Mouse (Mus musculus) lung, embryonic 16.5 days (tissue): ENCODE data around the gene Kctd10. TPM values are rescaled to one million over a fixed set of nuclear protein-coding genes. Genes with fewer than 3 reads are reported as not detected.
A peak's percentile ranks its signal among the peaks of the same experiment; 100 is the strongest.

Experiments
- ATAC-seq: fragments of 200-750 bp; cut with Nextera tagmentation; 2 replicates; pipeline ENCODE4 v1.8.0; 2017; ENCODE audit warnings: low read depth, mild to moderate bottlenecking, moderate library complexity
- H3K27ac ChIP-seq: fragments of 300-500 bp; sonication (generic); 2 replicates; pipeline ENCODE4 v1.5.1; 2014; ENCODE audit warnings: mild to moderate bottlenecking, control low read depth, low read length
- H3K27me3 ChIP-seq: fragments of 300-500 bp; sonication (generic); 2 replicates; pipeline ENCODE4 v1.6.1; 2014; ENCODE audit warnings: low read depth, low read length, mixed read lengths; ENCODE audit not compliant: control insufficient read depth, insufficient read depth
- H3K36me3 ChIP-seq: fragments of 300-500 bp; sonication (generic); 2 replicates; pipeline ENCODE4 v1.6.1; 2014; ENCODE audit warnings: low read length; ENCODE audit not compliant: control insufficient read depth, insufficient read depth
- H3K4me1 ChIP-seq: fragments of 300-500 bp; sonication (generic); replicated peaks from 2 replicates; pipeline ENCODE4 v1.6.1; 2014; ENCODE audit warnings: low read length, mixed read lengths; ENCODE audit not compliant: control insufficient read depth, insufficient read depth
- H3K4me2 ChIP-seq: fragments of 300-500 bp; sonication (generic); 2 replicates; pipeline ENCODE4 v1.6.1; 2014; ENCODE audit warnings: low read depth, low read length, control low read depth
- H3K4me3 ChIP-seq: fragments of 300-500 bp; sonication (generic); 2 replicates; pipeline ENCODE4 v1.5.1; 2014; ENCODE audit warnings: mild to moderate bottlenecking, low read length, control low read depth
- H3K9ac ChIP-seq: fragments of 300-500 bp; sonication (generic); 2 replicates; pipeline ENCODE4 v1.6.1; 2014; ENCODE audit warnings: low read length, control low read depth
- H3K9me3 ChIP-seq: fragments of 300-500 bp; sonication (generic); 2 replicates; pipeline ENCODE4 v1.6.1; 2016; ENCODE audit warnings: low read length; ENCODE audit not compliant: control insufficient read depth
- WGBS: fragments of 180-500 bp; shearing (Covaris S2); extraction: QIAGEN DNeasy Blood & Tissue Kit; methylation state at CpG from one replicate; pipeline ENCODE4 v1.1.7; 2014; 5-methylcytosine and 5-hydroxymethylcytosine counted together
- polyA plus RNA-seq: library from polyadenylated mRNA; unstranded; fragments of >200 nt; fragmentation: Nextera tagmentation; extraction: Ambion mirVana; gene quantifications from 2 replicates; pipeline ENCODE4 v1.2.1, GENCODE M21; 2015

The Kctd10 gene
- polyA plus RNA-seq, 1 experiment from 2014 or later = 200 TPM

GRCm38 (mm10) chr5:114359586-114359985 is 20.7 kb downstream of the Kctd10 start:
- Histone ChIP-seq H3K4me1 (peaks cover 25% of the 10 kb centered on the region), H3K9me3 (no peaks in the 10 kb centered on the region), H3K36me3 (peaks cover 24% of the 10 kb centered on the region), H3K4me3 (no peak overlapping the region), H3K4me2 (no peak overlapping the region), H3K27me3 (no peaks in the 10 kb centered on the region), H3K9ac (no peak overlapping the region), H3K27ac (no peak overlapping the region)
- WGBS = 68% methylated on average over 8 of the region's 8 CpGs
- no peak for ATAC-seq

- 84% methylated on average over 10 of the region's 10 CpGs for WGBS
- Histone ChIP-seq H3K9ac (no peak overlapping the region), H3K4me2 (no peak overlapping the region), H3K36me3 (peaks cover 17% of the 10 kb centered on the region), H3K4me1 (peaks cover 18% of the 10 kb centered on the region), H3K27ac (no peak overlapping the region), H3K4me3 (no peak overlapping the region), H3K27me3 (no peaks in the 10 kb centered on the region), H3K9me3 (no peaks in the 10 kb centered on the region)
- ATAC-seq = no peak
Measured at GRCm38 (mm10) chr5:114358833-114359232, 21.5 kb downstream of the Kctd10 start.

DNA sequence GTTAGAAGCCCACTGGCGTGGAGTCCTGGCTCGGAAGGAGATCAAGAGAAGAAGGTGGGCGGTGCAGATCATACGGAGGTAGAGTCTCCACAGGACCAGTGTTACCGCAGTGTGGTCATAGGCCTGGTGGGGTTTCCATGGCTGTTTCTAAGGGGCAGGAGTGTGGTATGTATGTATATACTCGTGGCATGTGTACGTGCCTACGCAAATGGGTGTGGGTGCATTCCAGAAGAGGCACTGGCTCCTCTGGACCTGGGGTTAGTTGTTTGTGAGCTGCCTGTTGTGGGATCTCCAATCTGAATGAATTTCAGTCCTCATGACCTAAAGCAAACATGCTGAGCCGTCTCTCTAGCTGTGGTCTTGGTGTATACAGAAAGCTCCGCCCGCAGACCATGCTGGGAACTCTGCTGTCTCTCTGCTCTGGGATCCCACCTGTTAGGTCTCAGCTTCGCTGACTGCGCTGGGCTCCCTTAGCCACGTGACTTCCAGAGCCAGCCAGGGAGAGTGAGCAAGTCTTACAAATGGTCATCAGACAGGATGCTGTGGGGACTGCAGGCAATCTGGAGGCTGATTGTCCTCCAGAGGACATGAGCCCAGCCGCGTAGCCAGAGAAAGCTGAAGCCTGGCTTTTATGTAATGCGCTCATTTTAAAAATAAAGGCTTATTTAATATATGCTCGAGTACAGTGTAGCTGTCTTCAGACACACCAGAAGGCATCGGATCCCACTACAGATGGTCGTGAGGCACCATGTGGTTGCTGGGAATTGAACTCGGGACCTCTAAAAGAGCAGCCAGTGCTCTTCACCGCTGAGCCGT is 23.2 kb downstream of the Kctd10 start:
- WGBS = 35% methylated on average over 23 of the region's 23 CpGs
- Histone ChIP-seq H3K4me1 (peaks cover 14% of the 10 kb centered on the region), H3K4me2 (peak overlapping the region; percentile 37), H3K9ac (peak overlapping the region; percentile 41), H3K9me3 (no peaks in the 10 kb centered on the region), H3K27ac (peak overlapping the region; percentile 98), H3K36me3 (peaks cover 3% of the 10 kb centered on the region), H3K27me3 (no peaks in the 10 kb centered on the region), H3K4me3 (peak overlapping the region; percentile 28)
- ATAC-seq = peak; percentile 83

DNA sequence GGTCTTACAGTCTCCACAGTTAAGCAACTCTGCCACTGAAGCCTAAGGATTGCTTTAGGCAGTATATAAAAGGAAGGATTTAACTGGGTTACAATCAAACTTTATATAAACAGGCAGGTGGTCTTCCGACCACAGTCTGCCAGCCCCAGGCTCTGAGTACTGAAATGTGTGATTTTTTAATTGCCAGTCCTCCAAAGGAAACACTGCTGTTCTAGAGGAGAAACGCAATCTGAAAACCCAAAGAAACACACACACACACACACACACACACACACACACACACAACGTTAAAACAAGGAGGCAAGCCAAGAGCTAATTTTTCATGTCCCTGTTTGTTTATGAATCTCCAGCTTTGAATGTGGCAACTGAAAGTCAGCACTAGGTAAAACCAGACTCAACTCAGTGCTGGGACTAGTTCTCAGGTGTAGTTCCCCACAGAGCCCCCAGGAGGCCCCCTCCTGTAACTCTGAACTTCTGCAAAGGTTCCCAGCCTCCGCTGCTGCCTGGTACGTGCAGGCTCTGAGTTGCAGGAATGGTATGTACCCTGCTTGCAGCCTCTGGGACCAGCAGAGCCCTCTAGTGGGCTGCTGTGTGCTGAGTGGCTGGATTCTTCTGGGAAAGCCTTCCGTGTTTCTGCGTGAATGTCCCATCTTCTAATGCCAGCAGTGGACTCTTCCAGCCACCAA is 23.9 kb downstream of the Kctd10 start:
- Histone ChIP-seq H3K4me1 (peaks cover 14% of the 10 kb centered on the region), H3K4me3 (peak overlapping the region; percentile 28), H3K9me3 (no peaks in the 10 kb centered on the region)

DNA sequence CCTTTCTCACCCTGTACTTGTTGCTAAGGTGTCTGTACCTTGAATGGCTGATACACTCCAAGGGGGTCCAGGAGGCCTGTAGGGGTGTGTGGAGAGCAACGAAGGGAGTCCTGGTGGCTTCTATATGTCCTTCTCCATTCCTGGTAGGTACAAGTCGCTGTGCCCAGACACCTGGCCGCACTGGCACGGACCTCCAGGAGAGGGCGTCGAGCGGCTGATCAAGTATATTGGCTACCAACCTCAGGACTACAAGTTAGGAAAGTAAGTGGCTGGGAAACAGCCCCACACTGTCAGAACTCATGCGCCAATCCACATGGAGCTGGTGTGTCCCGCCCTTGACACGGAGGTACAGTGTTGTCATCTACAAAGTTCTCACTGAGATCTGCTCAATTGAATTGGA is 28.8 kb downstream of the Kctd10 start:
- H3K27me3 ChIP-seq = no peaks in the 10 kb centered on the region
- 53% methylated on average over 10 of the region's 10 CpGs for WGBS
- H3K36me3 ChIP-seq = no peaks in the 10 kb centered on the region
- no peak overlapping the region for H3K4me3 ChIP-seq
- H3K4me2 ChIP-seq = no peak overlapping the region
- H3K27ac ChIP-seq = no peak overlapping the region
- no peak overlapping the region for H3K9ac ChIP-seq
- no peaks in the 10 kb centered on the region for H3K9me3 ChIP-seq
- peaks cover 5% of the 10 kb centered on the region; the same call in 1 of the 2 replicates for H3K4me1 ChIP-seq
- no peak for ATAC-seq

More for the DNA sequence above, 23.9 kb downstream of the Kctd10 start:
- peak overlapping the region; percentile 41 for H3K9ac ChIP-seq
- 14% methylated on average over 7 of the region's 7 CpGs for WGBS
- peak overlapping the region; percentile 98 for H3K27ac ChIP-seq
- peak overlapping the region; percentile 37 for H3K4me2 ChIP-seq
- peaks cover 3% of the 10 kb centered on the region for H3K36me3 ChIP-seq
- H3K27me3 ChIP-seq = no peaks in the 10 kb centered on the region
- peak; percentile 94 for ATAC-seq

GRCm38 (mm10) chr5:114347005-114347404 is 33.3 kb downstream of the Kctd10 start:
- H3K36me3 ChIP-seq = no peaks in the 10 kb centered on the region
- ATAC-seq = no peak
- no peaks in the 10 kb centered on the region for H3K27me3 ChIP-seq
- 81% methylated on average over 10 of the region's 10 CpGs for whole genome bisulfite sequencing
- no peak overlapping the region for H3K27ac ChIP-seq
- H3K4me1 ChIP-seq = no peaks in the 10 kb centered on the region
- H3K9ac ChIP-seq = no peak overlapping the region
- no peak overlapping the region for H3K4me3 ChIP-seq
- H3K4me2 ChIP-seq = no peak overlapping the region
- H3K9me3 ChIP-seq = no peaks in the 10 kb centered on the region

- Histone ChIP-seq H3K27me3 (no peaks in the 10 kb centered on the region), H3K4me2 (no peak overlapping the region), H3K4me1 (no peaks in the 10 kb centered on the region), H3K4me3 (no peak overlapping the region), H3K36me3 (no peaks in the 10 kb centered on the region), H3K9me3 (no peaks in the 10 kb centered on the region), H3K9ac (no peak overlapping the region), H3K27ac (no peak overlapping the region)
- WGBS = 51% methylated on average over 3 of the region's 3 CpGs
- no peak for ATAC-seq
Measured at GRCm38 (mm10) chr5:114345538-114345937, 34.8 kb downstream of the Kctd10 start.

- Histone ChIP-seq H3K27ac (no peak overlapping the region), H3K4me2 (no peak overlapping the region), H3K9ac (no peak overlapping the region), H3K4me1 (no peaks in the 10 kb centered on the region), H3K36me3 (no peaks in the 10 kb centered on the region), H3K9me3 (no peaks in the 10 kb centered on the region), H3K4me3 (no peak overlapping the region), H3K27me3 (no peaks in the 10 kb centered on the region)
- 86% methylated on average over 7 of the region's 7 CpGs for WGBS
- ATAC-seq = no peak
Measured at GRCm38 (mm10) chr5:114343612-114344011, 36.7 kb downstream of the Kctd10 start.

- WGBS = 52% methylated on average over 5 of the region's 5 CpGs
Measured at GRCm38 (mm10) chr5:114342996-114343395, 37.3 kb downstream of the Kctd10 start.

More at GRCm38 (mm10) chr5:114342996-114343395, 37.3 kb downstream of the Kctd10 start:
- no peaks in the 10 kb centered on the region for H3K36me3 ChIP-seq
- H3K4me3 ChIP-seq = no peak overlapping the region
- H3K9me3 ChIP-seq = no peaks in the 10 kb centered on the region
- H3K4me2 ChIP-seq = no peak overlapping the region
- ATAC-seq = no peak
- no peaks in the 10 kb centered on the region for H3K4me1 ChIP-seq
- no peak overlapping the region for H3K27ac ChIP-seq
- no peak overlapping the region for H3K9ac ChIP-seq
- H3K27me3 ChIP-seq = no peaks in the 10 kb centered on the region
